Mouse (Mus musculus) CH12F3 (cell line): ENCODE measurements at regions not wholly inside any gene's neighbourhood (a gene's known extent, or its start where the extent isn't known, plus 50 kb on each side); places are given as distances from the start of the nearest gene placed in this dataset.

ENCODE experiments used
- in situ Hi-C: fragments of 300-500 bp; cut with MboI; formaldehyde crosslinking; loops from 2 replicates; pipeline ENCODE4 v1.14.3; 2020; ENCODE audit warnings: low sequenced_read_pairs

DNA sequence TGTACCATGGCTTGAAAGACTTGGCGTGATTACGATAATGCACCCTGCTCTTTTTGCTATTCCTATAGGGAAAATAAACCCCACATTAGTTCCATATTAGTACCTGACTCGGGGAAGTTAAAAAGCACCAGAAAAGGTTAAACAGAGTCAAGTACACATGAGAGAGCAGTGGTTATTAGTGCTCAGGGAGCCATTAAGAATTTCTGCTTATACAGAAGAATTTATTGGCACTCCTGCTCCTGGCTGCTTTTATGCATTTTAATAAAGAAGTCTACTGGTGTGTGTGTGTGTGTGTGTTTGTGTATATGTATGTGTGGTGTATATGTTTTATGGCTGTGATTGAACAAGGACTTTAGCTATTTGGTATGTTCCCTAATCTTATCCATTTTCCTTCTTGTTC lies 111.5 kb upstream of the Psmd7 start:
- in situ Hi-C loops: no loop called here

DNA sequence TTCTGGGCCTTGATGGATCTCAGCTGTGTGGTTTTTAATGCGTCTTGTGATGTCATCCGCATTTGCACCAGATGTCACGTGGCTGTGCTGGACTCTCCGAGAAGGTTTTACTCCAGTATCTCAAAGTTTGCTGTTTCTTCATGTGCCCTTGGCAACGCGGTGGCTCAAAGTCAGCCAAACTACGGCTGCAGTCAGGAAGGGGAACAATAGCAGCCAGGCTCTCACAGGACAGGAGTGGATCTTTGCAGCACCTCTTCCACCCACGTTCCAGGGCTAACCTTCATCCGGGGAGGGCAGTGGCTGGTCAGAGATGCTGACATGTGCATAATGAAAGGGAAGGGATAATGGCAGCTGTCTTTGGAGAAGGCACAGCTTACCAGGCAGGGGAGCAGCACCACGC lies 127.6 kb upstream of the Psmd7 start:
- in situ Hi-C loops: no loop called here

DNA sequence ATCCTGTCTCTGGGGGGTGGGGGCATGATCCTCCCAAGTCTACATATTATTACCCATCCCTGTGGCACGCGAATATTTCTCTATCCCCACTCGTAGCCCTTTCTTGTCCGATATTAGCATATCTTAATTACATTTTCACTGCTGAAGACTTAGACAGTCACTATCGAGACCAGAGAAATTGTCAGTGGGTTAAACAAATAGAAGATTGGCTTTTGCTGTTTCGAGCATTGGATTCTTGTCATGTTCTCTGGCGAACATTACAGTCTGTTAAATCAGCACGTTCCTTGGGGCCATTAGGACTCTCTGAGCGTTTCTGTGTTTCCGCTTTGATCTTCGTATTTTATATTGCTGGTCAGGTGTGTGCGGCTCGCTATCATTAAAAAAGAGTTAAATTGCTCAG lies 129.6 kb upstream of the Psmd7 start:
- in situ Hi-C loops: no loop called here

DNA sequence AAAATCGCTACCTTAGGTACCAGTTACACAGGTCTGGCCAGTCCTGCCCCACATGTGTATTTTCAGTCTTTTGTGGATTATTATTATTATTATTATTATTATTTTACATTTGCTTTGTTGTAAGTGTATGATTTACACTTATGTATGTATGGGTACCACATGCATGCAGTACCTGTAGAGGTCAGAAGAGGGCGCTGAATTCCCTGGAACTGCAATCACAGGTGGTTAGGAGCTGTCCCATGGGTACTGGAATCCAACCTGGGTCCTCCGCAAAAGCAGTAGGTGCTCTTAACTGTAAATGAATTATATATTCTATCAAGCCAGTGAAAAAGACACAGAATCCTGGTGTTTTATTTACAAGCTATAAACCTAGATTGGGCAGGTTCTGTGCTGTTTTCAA lies 131.4 kb upstream of the Psmd7 start:
- in situ Hi-C loops: loop anchor here (10.0 kb wide), 1 partner anchor 45 kb away; no protein-coding TSS in a partner anchor

DNA sequence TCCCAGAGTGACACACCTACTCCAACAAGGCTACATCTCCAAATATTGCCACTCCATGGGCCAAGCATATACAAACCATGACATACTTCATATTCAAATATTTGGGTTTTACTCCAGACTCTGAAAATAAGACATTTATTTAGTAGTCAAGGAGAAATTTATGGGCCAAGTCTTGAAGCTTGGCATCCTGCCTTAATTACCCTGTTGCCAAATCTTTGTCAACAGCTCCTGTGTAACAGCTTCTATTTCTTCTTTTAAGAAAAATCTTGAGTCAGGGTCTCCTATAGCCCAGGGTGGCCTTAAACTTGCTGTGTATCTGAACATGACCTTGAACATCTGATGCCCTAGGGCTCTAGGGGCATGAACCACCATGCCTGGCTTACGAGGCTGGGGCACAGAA lies 138.5 kb upstream of the Psmd7 start:
- in situ Hi-C loops: loop anchor here (10.0 kb wide), 1 partner anchor 52 kb away; no protein-coding TSS in a partner anchor

DNA sequence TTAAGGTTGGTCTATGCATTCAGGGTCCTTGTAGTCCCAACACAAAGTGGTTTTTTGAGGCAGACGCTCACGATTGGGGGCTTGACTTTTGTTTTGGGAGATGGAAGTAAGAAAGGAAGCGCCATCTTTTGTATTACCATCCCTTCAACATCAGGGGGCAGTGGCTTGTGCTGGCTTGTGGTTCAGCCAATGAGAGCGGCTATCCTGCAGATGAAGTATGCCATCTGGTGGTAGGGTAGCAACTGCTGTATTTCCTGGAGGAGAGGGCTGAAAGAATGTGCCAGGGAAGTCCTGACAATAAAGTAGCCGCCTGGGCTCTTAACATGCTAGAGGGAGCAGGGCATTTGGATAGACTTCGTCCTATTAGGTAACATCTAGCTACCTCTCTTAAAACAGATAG lies 139.0 kb upstream of the Psmd7 start:
- in situ Hi-C loops: loop anchor here (10.0 kb wide), 1 partner anchor 52 kb away; no protein-coding TSS in a partner anchor

DNA sequence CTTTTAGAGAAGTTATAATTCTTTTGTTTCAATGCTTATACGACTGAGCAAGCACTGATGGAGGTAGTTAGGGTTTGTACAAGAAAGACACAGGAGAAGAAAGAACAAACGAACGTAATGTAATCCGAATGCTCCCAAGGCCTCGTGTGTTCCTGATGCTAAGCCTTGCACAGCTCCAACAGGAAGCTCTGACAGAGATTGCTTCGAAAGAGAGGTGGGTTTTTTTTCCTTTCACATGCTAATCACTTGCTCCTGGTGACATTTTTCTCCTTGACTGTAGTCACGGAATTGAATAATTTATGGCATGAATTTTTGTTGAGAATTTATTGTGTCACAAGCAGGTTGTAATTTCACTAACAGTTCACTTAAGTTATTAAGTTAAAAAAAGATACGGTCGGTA lies 150.8 kb upstream of the Psmd7 start:
- in situ Hi-C loops: no loop called here

DNA sequence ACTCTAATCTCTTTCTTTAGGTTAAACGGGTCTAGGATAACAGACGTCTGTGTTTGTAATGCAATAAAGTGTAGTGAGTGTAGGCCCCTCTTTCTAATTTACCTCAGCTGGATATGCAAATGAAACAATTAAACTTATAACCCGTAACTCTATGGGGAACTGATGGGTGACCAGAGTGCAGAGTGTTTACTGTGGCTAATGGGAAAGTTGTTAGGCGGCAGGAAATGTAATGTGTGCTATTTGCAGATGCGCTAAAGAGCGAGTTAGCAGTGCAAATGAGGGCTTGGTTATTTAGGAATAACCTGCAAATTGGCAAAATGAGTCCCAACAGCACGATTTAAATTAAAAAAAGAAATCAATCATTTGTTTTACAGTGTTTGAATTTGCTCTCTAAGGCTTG lies 168.8 kb upstream of the Psmd7 start:
- in situ Hi-C loops: no loop called here

DNA sequence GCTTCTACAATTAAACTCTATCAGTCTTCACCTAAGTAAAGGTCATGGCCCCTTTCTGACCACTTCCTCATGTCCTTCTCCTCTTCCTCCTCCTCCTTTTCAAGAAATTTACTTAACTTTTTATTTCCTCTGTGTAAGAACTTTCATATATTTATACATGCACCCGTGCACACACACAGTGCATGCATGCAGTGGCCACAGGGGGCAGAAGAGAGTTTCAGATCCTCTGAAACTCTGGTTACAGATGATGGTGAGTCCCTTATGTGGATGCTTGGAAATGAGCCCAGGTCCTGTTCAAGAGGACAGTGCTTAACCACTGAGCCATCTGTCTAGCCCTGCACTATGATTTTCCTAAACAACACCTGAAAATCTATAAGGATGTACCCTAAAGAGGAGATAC lies 170.4 kb upstream of the Psmd7 start:
- in situ Hi-C loops: no loop called here

DNA sequence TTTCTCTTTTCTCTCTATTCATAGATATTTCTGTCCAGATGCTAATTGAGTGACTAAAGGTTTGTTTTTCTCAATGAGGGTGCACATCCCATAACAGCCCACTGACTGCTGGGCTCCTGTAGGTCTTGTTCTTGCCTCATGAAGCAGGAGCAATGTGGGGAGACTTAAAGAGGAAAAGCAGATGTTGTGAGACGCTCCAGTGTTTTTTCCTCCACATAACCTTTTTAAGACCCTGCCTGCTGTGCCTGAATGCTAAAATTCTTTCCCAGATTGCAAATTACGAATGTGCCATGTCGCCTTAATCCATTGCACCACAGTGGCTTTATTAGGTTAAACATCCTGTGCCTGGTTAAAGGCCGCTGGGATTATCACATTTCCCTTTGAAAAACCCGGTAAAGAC lies 165.5 kb upstream of the Zfhx3 start:
- in situ Hi-C loops: no loop called here

DNA sequence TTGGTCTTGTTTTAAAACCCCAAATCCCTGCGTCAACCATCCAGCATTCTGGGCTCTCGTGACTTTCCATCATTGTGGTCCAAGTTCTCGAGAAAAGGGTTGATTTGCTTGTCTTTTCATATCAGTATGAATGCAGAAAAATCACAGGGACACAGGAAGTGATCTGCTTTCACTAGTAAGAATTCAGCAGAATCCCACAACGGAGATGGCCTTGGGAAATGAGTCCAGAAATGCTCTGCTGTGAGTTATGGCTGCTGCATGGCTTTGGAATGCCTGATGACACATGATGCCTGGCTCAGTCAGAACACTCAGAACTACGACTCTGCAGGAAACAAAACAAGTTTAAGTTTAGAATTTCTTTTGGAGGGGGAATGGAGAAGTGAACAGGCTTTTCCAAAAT lies 156.7 kb upstream of the Zfhx3 start:
- in situ Hi-C loops: no loop called here

DNA sequence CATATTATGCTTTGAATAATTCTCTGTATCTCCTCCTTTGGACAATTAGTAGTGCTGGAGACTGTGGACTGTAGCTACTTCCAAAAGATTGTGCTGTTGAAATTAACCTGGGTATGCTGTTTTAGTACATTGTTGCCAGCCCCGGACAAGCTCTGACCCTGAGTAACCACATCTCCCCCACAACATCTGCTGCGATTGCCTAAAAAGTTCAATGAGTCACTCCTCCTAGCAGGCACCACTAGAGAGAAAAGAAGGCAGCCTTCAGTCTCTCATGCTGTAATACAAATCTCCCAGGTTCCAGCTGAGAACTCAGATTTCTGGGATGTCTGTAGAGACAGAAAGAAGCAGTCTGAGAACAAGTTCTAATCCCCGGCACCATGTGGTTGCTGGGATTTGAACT lies 150.2 kb upstream of the Zfhx3 start:
- in situ Hi-C loops: no loop called here

DNA sequence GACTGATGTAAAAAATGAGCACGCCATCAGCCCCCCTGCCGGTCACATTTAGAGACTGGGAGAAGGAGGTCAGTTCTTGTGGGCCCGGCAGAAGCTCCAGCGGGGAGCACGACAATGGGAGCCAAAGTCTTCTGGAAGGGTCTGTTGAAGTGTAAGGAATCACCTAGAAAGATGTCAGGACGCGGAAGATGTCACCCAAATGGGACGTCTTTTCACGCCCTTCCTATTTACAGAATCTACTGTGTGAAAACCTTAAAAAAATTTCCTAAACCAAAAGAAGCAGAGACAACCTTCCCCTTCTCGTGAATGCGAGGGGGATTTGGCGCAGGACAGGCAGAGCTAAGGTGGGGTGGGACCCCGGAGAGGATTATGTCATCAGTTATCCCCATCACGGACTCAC lies 127.5 kb upstream of the Zfhx3 start:
- in situ Hi-C loops: no loop called here

DNA sequence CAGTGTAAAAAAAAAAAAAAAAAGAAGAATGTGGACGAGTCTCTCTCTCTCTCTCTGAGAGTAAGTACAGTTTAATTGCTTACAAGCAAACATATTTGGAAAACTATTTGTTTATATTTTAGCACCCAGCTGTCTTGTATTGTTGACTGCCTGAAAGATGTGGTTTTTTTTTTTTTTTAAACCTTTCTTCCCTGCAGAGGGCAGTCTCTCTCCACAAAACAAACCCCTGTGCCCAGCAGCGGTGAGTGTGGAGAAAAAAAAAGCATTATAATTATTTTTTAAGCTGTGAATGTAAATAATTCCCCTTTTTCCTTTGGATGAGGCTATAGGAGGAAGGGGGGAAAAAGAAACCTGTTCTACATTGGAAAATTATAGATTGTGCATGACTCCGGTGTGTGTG lies 126.7 kb upstream of the Zfhx3 start:
- in situ Hi-C loops: no loop called here

DNA sequence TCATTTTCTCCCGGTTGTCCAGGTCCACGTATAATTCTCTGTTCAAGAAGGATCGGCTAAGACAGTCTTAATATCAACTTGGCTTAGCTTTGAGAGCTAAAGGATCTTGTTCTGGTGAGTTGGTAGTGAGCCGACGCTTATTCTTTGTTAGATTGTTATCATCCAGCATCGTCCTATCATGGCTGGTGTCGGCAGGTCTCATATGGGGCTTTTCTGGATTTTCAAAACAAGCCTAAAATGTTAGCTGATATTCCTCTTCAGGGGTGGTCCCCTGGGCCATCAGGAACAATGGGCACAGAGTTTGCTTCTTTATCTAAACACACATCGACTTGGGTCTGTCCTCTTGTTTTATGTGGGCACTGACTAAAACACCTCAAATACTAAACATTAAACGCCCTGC lies 124.6 kb upstream of the Zfhx3 start:
- in situ Hi-C loops: no loop called here

DNA sequence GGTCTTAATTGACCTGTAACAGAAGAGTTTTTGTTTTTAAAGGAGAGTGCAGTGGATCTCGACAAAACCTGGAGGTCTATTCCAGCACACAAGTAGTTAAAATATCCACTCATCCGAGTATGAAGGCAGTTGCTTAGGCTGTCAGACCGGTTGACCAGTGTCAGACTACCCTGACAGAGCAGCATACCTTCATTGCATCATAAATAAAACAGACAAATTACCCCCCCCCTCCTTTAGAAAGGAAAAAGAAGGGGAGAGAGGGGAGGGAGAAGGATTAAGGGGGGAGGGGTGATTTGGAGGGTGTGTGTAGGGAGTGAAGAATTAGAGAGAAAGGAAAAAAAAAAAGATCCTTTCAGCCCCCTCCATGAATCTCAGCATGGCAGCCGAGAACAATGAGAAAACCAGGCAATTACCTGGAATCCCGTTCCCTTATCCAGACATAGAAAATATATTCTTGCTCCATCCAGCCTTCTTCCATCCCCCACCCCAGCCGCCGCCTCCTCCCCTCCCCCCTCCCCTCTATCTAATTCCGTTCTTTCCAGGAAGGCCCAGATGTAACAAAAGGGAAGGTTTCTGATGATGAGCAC lies 122.2 kb upstream of the Zfhx3 start:
- in situ Hi-C loops: no loop called here

DNA sequence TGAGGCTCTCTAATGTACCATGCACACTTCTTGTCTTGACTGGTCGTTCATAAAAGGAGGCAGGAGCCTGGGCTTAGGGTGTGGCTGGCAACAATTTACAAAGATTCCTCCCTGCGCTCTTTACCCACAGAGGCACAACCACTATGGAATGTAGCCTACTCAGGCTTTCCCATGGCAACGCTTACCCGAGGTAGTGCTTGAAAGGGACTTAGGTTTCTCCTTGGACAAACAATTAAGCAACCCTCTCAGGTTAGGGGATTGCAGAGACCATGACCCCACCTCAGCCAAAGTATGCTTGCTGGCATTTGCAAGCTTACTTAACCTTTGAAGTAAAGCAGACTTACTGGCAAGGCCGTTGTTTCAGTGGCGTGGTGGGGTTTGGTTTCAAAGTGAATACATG lies 120.9 kb upstream of the Zfhx3 start:
- in situ Hi-C loops: no loop called here

DNA sequence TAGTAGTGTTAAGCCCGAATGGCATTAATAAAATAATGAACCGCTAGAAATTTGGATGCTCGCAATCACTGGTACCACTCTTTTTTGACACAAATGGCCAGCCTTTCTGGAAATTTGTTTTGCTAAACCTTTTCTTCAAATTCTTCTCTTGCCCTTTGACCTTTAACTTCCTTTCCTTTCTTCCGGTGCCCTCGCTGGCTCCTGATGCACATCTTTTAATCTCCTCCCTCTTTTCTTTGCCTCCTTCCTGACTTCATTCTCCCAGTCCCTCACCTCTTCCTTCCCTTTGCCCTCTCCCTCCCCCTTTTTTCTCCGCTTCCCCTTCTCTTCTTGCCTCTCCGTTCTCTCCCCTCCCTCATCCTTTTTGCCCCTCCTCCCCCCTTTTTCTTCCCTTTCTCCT lies 118.3 kb upstream of the Zfhx3 start:
- in situ Hi-C loops: no loop called here

DNA sequence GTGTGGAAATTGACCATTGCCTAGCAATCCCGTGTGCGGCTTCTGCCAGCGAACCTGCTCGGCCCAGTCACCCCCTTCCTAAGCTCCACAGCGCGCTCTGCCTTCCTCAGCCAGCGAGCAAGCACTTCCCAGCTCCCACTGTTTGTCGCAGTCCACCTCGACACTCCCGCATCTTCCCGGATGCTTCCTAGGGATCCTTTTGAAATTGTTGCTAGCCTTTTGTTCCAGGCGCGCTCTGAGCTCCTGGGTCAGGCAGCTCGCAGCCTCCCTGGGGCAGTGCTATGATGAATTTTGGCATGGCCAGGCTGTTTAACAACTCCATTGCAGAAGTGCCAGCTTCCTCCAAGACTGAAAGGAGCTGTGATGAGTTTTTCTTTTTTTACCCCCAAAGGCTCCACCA lies 117.8 kb upstream of the Zfhx3 start:
- in situ Hi-C loops: no loop called here

DNA sequence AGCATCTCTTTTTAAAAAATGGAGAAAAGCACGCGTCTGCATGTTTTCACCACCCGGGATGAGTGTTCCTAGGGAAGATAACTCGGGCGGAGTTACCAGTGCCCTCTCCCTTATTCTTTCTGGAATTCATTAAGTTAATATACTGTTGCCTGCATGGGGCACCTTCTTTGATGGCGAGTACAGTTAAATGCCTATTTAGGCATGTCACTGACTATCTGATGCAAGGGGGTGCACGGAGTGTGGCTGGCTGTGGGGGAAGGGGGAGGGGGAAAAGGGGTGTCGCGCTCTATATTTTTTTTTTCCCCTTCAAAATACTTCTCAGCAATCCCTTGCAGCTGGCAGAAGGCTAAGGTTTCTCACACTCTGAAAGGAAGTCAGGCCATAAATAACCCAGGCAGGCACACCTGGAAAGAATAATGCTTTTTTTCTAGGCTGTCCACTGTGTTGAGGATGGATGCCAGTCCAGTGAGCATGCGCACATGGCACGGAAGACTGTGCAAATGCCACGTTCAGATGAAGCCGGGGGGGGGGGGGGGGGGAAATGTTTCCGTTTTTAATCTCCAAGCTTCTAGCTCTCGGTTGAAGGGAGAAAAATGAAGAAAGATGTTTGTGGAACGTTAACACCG lies 114.8 kb upstream of the Zfhx3 start:
- in situ Hi-C loops: no loop called here

DNA sequence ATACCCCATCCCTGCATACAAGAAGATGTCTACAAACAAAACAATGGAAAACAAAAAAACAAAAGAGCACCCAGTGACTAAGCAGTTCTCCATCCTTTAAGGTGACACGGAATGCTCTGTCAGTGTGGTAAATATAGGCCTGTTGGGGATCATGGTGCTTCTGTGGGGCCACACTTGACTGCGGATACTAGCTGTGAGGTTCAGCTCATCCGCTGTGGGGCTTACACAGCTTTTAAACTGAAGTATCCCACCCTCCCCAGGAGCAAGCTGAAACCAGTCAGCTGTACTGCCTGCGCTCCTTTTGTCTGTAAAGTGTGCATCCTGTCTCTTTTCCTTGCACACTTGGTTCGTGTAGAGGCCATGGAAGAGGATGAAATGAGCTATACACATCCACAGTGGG lies 113.9 kb upstream of the Zfhx3 start:
- in situ Hi-C loops: no loop called here

DNA sequence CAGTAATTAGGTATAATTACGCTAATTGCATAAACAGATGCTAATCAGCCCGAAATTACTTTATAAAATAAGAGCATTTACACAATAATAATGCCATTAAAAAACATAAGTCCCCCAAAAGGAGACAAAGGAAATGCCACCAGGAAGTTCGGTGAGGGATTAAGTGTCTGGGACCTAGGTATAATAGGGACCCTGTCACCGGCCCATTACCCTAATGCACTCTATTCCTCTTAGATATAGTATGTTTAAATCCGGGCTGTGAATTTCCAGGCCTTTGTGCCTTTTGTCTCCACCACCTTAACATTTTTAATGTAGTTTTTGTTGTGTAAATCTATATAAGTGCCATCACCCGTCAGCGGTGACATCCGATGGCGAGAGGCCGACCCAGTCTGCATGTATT lies 109.0 kb upstream of the Zfhx3 start:
- in situ Hi-C loops: no loop called here

DNA sequence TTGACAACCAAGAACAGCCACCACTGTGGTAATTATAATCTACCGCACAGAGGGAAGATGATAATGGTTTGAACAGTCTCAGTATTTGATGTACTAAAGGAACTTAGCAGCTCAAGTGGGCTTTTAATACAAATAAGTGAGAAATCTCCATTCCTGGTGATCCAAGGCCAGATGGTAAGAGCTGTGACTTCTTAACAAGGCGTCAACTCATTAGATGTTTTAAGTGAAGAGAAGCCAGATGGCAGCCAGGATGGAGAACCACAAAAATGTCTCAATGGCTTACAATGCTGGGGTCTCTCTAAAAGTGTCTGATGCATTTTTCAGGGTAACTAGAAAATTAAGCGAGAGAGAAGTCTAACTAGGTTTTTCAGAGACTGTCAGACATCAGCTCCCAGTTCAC lies 96.3 kb upstream of the Zfhx3 start:
- in situ Hi-C loops: no loop called here
